Comparison of ENCODE assay signal across 9 mouse cellular contexts in the genomic region with DNA sequence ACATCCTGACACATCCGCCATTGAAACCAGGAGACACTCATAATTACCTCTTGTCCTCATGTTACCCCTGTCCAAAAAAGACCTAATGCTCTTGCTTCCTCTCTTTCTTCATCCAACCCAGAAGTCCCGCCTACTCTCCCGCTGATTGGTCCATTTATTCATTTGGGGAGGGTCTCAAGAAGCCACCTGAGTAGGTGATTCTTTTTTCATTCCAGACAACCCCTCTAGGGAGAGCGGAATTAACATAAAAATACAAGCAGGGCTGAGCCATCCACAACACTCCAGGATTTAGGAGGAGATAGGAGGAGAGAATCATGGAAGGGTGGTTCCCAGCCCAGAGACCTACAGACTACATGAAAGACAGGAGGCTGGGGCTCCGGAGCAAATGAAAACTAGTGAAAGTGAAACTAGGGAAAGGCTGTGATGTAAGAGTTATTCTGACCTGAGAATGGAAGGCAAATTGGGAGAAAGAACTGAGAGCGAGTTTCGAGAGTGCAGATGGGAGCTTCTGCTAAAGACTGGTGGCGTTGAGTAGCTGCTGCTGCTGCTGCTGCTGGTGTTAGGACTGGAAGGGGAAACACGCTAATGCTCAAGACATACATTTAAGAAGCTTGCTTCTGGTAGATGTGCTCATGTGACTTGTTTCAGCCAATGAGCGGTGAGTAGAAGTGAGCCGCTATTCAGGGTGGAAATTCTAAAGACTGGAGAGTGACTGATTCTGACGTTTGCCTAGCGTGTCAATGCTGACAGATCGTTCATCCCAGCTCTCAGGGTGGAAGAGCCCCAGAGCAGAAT. TPM values are rescaled to one million over a fixed set of nuclear protein-coding genes. Genes with fewer than 3 reads are reported as not detected.
DNase-seq lines count a peak whose midpoint lies in the region; ATAC-seq lines count a peak whose summit lies in the region.
"Had no signal": no experiment of that assay in that cellular context is flagged by ENCODE, and none has a peak within 500 bp of the region (broad histone marks: within the 10 kb centered on the region; RNA-seq: fewer than 3 reads in every experiment).

No protein-coding gene starts in this region.

- H3K4me1 ChIP-seq in forebrain, embryonic 16.5 days (replicated peaks; ENCODE audit: control insufficient read depth, insufficient read depth, low read length), result peaks cover 6% of the 10 kb centered on the region; the same call in 1 of the 2 replicates
- peaks cover 11% of the 10 kb centered on the region for H3K4me1 ChIP-seq in forebrain, embryonic 10.5 days
- no peaks in the 10 kb centered on the region for H3K4me1 ChIP-seq in lung, embryonic 16.5 days (replicated peaks; ENCODE audit: control insufficient read depth, insufficient read depth, low read length)
- H3K4me1 ChIP-seq in hindbrain, embryonic 11.5 days (replicated peaks; ENCODE audit: control insufficient read depth, insufficient read depth, low read length), result no peaks in the 10 kb centered on the region

- no peaks in the 10 kb centered on the region for H3K27me3 ChIP-seq in forebrain, embryonic 16.5 days (replicated peaks; ENCODE audit: control insufficient read depth, insufficient read depth, low read length)
- H3K27me3 ChIP-seq in forebrain, embryonic 10.5 days (ENCODE audit: poor library complexity, severe bottlenecking), result peaks cover 14% of the 10 kb centered on the region; the same call in 1 of the 2 replicates
- no peaks in the 10 kb centered on the region for H3K27me3 ChIP-seq in lung, embryonic 16.5 days (ENCODE audit: control insufficient read depth, insufficient read depth, low read depth, low read length)
- no peaks in the 10 kb centered on the region for H3K27me3 ChIP-seq in hindbrain, embryonic 11.5 days (ENCODE audit: control insufficient read depth, insufficient read depth, low read length)
- H3K27me3 ChIP-seq: midbrain, embryonic 12.5 days had no signal

- peak overlapping the region; percentile 34 for H3K4me2 ChIP-seq in forebrain, embryonic 16.5 days (ENCODE audit: low read length)
- H3K4me2 ChIP-seq in lung, embryonic 16.5 days (ENCODE audit: low read depth, low read length), result no peak overlapping the region; the same call in 1 of the 2 replicates
- H3K4me2 ChIP-seq in hindbrain, embryonic 11.5 days (replicated peaks; ENCODE audit: low read depth, low read length), result no peak overlapping the region
- H3K4me2 ChIP-seq: midbrain, embryonic 12.5 days had no signal

- no peak for DNase-seq in forebrain, embryonic 10.5 days (ENCODE audit: extremely low spot score, low spot score)
- DNase-seq in ES-CJ7 (ENCODE audit: low read depth, low spot score), result peak; percentile 90
- DNase-seq in heart, adult 9 months (ENCODE audit: low spot score in 2 of 2), result peak; percentile 33 to 43
- DNase-seq in gastrocnemius, postnatal 10 days, result no peak
- no peak for DNase-seq in kidney, postnatal 4 days
- no peak for DNase-seq in hindbrain, embryonic 11.5 days (ENCODE audit: low spot score)

- no peak overlapping the region for H3K9ac ChIP-seq in forebrain, embryonic 16.5 days (replicated peaks; ENCODE audit: low read depth, low read length)
- no peak overlapping the region for H3K9ac ChIP-seq in lung, embryonic 16.5 days (ENCODE audit: low read length)
- H3K9ac ChIP-seq in hindbrain, embryonic 11.5 days (ENCODE audit: low read depth, low read length), result no peak overlapping the region
- H3K9ac ChIP-seq: midbrain, embryonic 12.5 days had no signal

- no peaks in the 10 kb centered on the region for H3K9me3 ChIP-seq in forebrain, embryonic 16.5 days (ENCODE audit: control insufficient read depth, low read length)
- no peaks in the 10 kb centered on the region for H3K9me3 ChIP-seq in forebrain, embryonic 10.5 days
- no peaks in the 10 kb centered on the region for H3K9me3 ChIP-seq in lung, embryonic 16.5 days (ENCODE audit: control insufficient read depth, low read length)
- no peaks in the 10 kb centered on the region for H3K9me3 ChIP-seq in hindbrain, embryonic 11.5 days (ENCODE audit: control insufficient read depth, low read length)
- H3K9me3 ChIP-seq: midbrain, embryonic 12.5 days had no signal

- 64% methylated on average over 14 of the region's 14 CpGs for WGBS in forebrain, embryonic 16.5 days
- WGBS in forebrain, embryonic 10.5 days, result 60% methylated on average over 14 of the region's 14 CpGs
- WGBS in lung, embryonic 16.5 days, result 55% methylated on average over 14 of the region's 14 CpGs
- WGBS in hindbrain, embryonic 11.5 days, result 64% methylated on average over 14 of the region's 14 CpGs

- no peaks in the 10 kb centered on the region for H3K36me3 ChIP-seq in forebrain, embryonic 16.5 days (ENCODE audit: control insufficient read depth, insufficient read depth)
- no peaks in the 10 kb centered on the region for H3K36me3 ChIP-seq in forebrain, embryonic 10.5 days (replicated peaks)
- no peaks in the 10 kb centered on the region for H3K36me3 ChIP-seq in lung, embryonic 16.5 days (ENCODE audit: control insufficient read depth, insufficient read depth, low read length)
- H3K36me3 ChIP-seq in hindbrain, embryonic 11.5 days (ENCODE audit: control insufficient read depth, insufficient read depth, low read length), result no peaks in the 10 kb centered on the region
- H3K36me3 ChIP-seq: midbrain, embryonic 12.5 days had no signal

- ATAC-seq in forebrain, embryonic 16.5 days, result no peak
- no peak for ATAC-seq in lung, embryonic 16.5 days (ENCODE audit: low read depth)
- ATAC-seq in hindbrain, embryonic 11.5 days (ENCODE audit: low FRiP score), result no peak

- H3K27ac ChIP-seq in forebrain, embryonic 16.5 days (ENCODE audit: low read length), result no peak overlapping the region
- no peak overlapping the region for H3K27ac ChIP-seq in forebrain, embryonic 10.5 days
- no peak overlapping the region for H3K27ac ChIP-seq in lung, embryonic 16.5 days (ENCODE audit: low read length)
- H3K27ac ChIP-seq in hindbrain, embryonic 11.5 days (ENCODE audit: low read depth, low read length), result no peak overlapping the region
- H3K27ac ChIP-seq: midbrain, embryonic 12.5 days had no signal

- H3K4me3 ChIP-seq in forebrain, embryonic 16.5 days (replicated peaks; ENCODE audit: low read length), result no peak overlapping the region
- H3K4me3 ChIP-seq in forebrain, embryonic 10.5 days, result no peak overlapping the region
- H3K4me3 ChIP-seq in lung, embryonic 16.5 days (ENCODE audit: low read length), result peak overlapping the region; percentile 4; the same call in 1 of the 2 replicates
- H3K4me3 ChIP-seq in hindbrain, embryonic 11.5 days (ENCODE audit: low read depth, low read length), result no peak overlapping the region
- H3K4me3 ChIP-seq: midbrain, embryonic 12.5 days had no signal

RNA-seq across cellular contexts. Expression of a gene that starts 55.0 kb away (rescaled TPM):
- polyA plus RNA-seq in forebrain, embryonic 16.5 days (2015; fragmentation: Nextera tagmentation; extraction: Ambion mirVana), result 10.3 and 16.8 TPM in 2 replicates
- 38.4 and 43.3 TPM in 2 replicates for polyA plus RNA-seq in forebrain, embryonic 10.5 days (2016; fragmentation: Nextera tagmentation; extraction: Ambion mirVana)
- polyA plus RNA-seq in lung, embryonic 16.5 days (2015; fragmentation: Nextera tagmentation; extraction: Ambion mirVana), result 244 and 249 TPM in 2 replicates
- 100 to 1,000 TPM; 202 to 254 TPM for total RNA-seq in gastrocnemius, postnatal 10 days (2021)
- 73.7 and 80.9 TPM in 2 replicates for polyA plus RNA-seq in hindbrain, embryonic 11.5 days (2014; fragmentation: Nextera tagmentation; extraction: Ambion mirVana)

Comparison
In these comparisons a context has a peak if more than half of its experiments do, and no peak if none do; other contexts are left out.
1. DNase-seq: peak in ES-CJ7 (single experiment) and heart, adult 9 months (2 of 2); none in forebrain, embryonic 10.5 days (single experiment), gastrocnemius, postnatal 10 days (single experiment), kidney, postnatal 4 days (0 of 2) and hindbrain, embryonic 11.5 days (single experiment).